Mouse (Mus musculus) ES-Bruce4 (cell line): Measurements from ENCODE around the gene Dolpp1.

Experiments used
- CTCF ChIP-seq: IDR thresholded peaks from one replicate; pipeline ENCODE4 v1.8.1; 2011; ENCODE audit warnings: low read depth, low read length
- EP300 ChIP-seq: IDR thresholded peaks from 2 replicates; pipeline ENCODE4 v1.6.1; 2011; ENCODE audit warnings: low read depth, low read length; ENCODE audit not compliant: insufficient read depth
- POLR2A ChIP-seq: IDR thresholded peaks from one replicate; pipeline ENCODE4 v1.8.1; 2011; ENCODE audit warnings: low read length; ENCODE audit not compliant: insufficient read depth

DNA sequence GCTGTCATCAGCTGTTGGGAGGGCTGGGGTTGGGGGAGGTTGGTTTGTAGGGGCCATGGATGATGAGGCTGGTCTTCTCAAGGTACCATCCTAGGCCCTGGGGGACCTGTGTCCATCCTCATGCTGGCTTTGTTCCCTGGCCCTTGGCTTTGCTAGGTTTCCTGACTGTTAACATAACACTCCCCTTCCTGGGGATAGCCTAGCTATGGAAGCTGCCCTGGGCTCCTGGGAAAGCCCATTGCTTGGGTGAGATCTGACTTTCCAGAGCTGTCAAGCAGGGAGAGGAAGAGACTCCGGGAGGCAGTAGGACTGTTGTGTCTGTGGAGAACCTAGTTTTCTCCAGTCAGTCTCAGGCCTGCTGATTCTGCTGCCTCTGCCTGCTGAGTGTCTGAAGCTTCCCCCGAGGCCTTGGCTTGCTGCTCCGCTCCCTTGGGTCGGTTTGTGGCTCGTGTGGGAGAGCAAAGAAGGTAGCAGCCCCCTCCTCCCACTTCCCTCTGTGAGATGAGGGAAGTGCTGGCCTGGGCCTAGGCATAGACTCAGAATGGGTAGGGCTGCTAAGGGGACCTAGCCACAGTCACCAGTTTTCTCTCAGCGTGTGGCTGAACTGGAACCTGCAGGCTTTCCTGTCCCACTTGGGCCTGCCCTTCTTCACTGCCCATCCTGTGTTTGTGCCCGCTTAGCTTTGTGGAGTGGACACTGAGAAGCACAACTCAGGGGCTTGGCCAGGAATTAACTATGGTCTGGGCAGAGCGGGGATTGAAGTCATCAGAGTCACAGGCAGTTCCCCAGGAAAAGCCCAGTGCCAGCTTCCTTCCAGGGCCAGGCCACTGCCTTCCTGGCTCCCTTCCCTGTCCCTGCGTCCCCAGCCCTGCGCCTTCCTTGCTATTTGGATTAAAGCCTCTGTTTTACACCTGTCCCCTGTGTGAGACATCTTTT, 55.1 kb downstream of the Dolpp1 start:
- TF ChIP-seq POLR2A (no peak), EP300 (no peak), CTCF (no peak)
